Mouse (Mus musculus): ENCODE measurements around the gene Cdc42se1.

The Cdc42se1 gene

GRCm38 (mm10) chr3:95283589-95283941, 55.0 kb downstream of the Cdc42se1 start:
- no peak for DNase-seq (ENCODE audit: low spot score in 2 of 2)

GRCm38 (mm10) chr3:95284062-95284461, 55.5 kb downstream of the Cdc42se1 start:
- DNase-seq (ENCODE audit: low spot score in 2 of 2) = no peak

DNA sequence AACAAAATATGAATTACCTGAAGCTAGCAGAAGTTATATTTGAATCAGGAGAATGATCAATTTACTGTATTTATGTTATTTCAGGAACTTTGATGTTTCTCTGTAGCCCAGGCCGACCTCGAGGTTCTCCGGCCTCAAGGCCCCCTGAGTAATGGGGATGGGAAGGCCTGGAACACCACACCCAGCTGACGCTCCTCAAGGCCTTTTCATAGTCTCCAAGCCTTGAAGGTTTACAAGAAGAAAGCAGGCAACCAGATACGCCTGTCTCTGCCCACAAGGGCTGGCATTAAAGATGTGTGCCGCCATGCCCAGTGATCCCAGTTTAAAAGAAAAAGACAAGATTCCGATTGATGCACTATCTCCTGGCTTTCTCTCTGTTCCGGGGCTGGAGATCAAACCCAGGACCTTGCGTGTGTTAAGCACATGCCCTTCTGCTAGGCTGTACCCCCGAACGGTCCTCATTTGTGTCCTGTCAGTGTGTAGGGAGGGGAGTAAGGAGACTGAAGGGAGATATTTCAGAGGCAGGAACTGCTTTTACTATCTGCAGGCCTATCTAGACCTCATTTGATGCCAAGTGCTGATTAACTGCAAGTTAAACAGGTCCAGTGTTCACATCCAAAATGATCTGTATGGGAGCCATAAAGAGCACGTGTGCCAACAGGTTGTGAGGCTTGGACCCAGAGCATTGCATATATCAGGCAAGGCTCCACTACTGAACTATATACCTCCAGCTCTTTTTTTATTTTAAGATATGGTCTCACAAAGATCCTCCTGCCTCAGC, 56.2 kb downstream of the Cdc42se1 start:
- DNase-seq (ENCODE audit: low spot score in 2 of 2) = no peak

- no peak for DNase-seq (ENCODE audit: low spot score in 2 of 2)
Observed at GRCm38 (mm10) chr3:95285390-95285789, 56.9 kb downstream of the Cdc42se1 start.

Data from natural killer cell, adult 2 months (primary cell).